Mouse (Mus musculus) intestine, embryonic 15.5 days (tissue): ENCODE measurements around the gene Inpp5e. TPM values are rescaled to one million over a fixed set of nuclear protein-coding genes. Genes with fewer than 3 reads are reported as not detected.

Experiments
- ATAC-seq: fragments of 200-750 bp; cut with Nextera tagmentation; 2 replicates; pipeline ENCODE4 v1.8.0; 2017; ENCODE audit warnings: moderate TSS enrichment, moderate library complexity
- H3K27ac ChIP-seq: fragments of 300-500 bp; sonication (generic); 2 replicates; pipeline ENCODE4 v1.5.1; 2015; ENCODE audit warnings: mild to moderate bottlenecking, inconsistent platforms
- H3K27me3 ChIP-seq: fragments of 300-500 bp; sonication (generic); replicated peaks from 2 replicates; pipeline ENCODE4 v1.6.1; 2015; ENCODE audit warnings: inconsistent platforms
- H3K36me3 ChIP-seq: fragments of 300-500 bp; sonication (generic); 2 replicates; pipeline ENCODE4 v1.6.1; 2015; ENCODE audit warnings: inconsistent platforms
- H3K4me1 ChIP-seq: fragments of 300-500 bp; sonication (generic); replicated peaks from 2 replicates; pipeline ENCODE4 v1.6.1; 2015; ENCODE audit warnings: inconsistent platforms
- H3K4me2 ChIP-seq: fragments of 300-500 bp; sonication (generic); replicated peaks from 2 replicates; pipeline ENCODE4 v1.6.1; 2015; ENCODE audit warnings: mild to moderate bottlenecking, inconsistent platforms
- H3K4me3 ChIP-seq: fragments of 300-500 bp; sonication (generic); replicated peaks from 2 replicates; pipeline ENCODE4 v1.5.1; 2015; ENCODE audit warnings: inconsistent platforms
- H3K9ac ChIP-seq: fragments of 300-500 bp; sonication (generic); 2 replicates; pipeline ENCODE4 v1.6.1; 2015; ENCODE audit warnings: inconsistent platforms
- H3K9me3 ChIP-seq: fragments of 300-500 bp; sonication (generic); 2 replicates; pipeline ENCODE4 v1.6.1; 2016; ENCODE audit warnings: inconsistent platforms
- WGBS: fragments of 180-500 bp; shearing (Covaris S2); methylation state at CpG from one replicate; pipeline ENCODE4 v1.1.7; 2015; 5-methylcytosine and 5-hydroxymethylcytosine counted together
- polyA plus RNA-seq: library from polyadenylated mRNA; unstranded; fragments of >200 nt; fragmentation: Nextera tagmentation; extraction: Ambion mirVana; gene quantifications from 2 replicates; pipeline ENCODE4 v1.2.1, GENCODE M21; 2015

Gene Inpp5e
- polyA plus RNA-seq, 1 experiment from 2014 or later: 17.1 TPM

- Histone ChIP-seq H3K4me1 (peaks cover 7% of the 10 kb centered on the region), H3K27me3 (no peaks in the 10 kb centered on the region), H3K4me2 (no peak overlapping the region), H3K27ac (no peak overlapping the region), H3K9ac (no peak overlapping the region), H3K9me3 (no peaks in the 10 kb centered on the region), H3K4me3 (no peak overlapping the region), H3K36me3 (no peaks in the 10 kb centered on the region)
- ATAC-seq: no peak
- WGBS: 75% methylated on average over 7 of the region's 7 CpGs
Observed at GRCm38 (mm10) chr2:26356678-26357077, 52.3 kb downstream of the Inpp5e start.

GRCm38 (mm10) chr2:26356231-26356630 lies 52.8 kb downstream of the Inpp5e start:
- 87% methylated on average over 4 of the region's 4 CpGs for WGBS
- H3K9ac ChIP-seq: no peak overlapping the region
- H3K4me2 ChIP-seq: no peak overlapping the region
- no peaks in the 10 kb centered on the region for H3K9me3 ChIP-seq
- H3K27ac ChIP-seq: no peak overlapping the region
- no peak overlapping the region for H3K4me3 ChIP-seq
- H3K36me3 ChIP-seq: no peaks in the 10 kb centered on the region
- H3K4me1 ChIP-seq: peaks cover 7% of the 10 kb centered on the region
- ATAC-seq: no peak
- no peaks in the 10 kb centered on the region for H3K27me3 ChIP-seq

GRCm38 (mm10) chr2:26354401-26354800 lies 54.6 kb downstream of the Inpp5e start:
- 91% methylated on average over 4 of the region's 4 CpGs for WGBS

GRCm38 (mm10) chr2:26353066-26353980 lies 55.7 kb downstream of the Inpp5e start:
- peak overlapping the region; percentile 85; the same call in 1 of the 2 replicates for H3K9ac ChIP-seq
- 0 out of 2 replicates have a peak overlapping the region, but pooled peaks have one; percentile 72 for H3K4me3 ChIP-seq
- no peaks in the 10 kb centered on the region for H3K9me3 ChIP-seq
- ATAC-seq: no peak
- no peak overlapping the region for H3K27ac ChIP-seq
- peaks cover 19% of the 10 kb centered on the region for H3K4me1 ChIP-seq
- no peaks in the 10 kb centered on the region for H3K27me3 ChIP-seq
- WGBS: 90% methylated on average over 11 of the region's 11 CpGs
- H3K4me2 ChIP-seq: peak overlapping the region; percentile 98
- no peaks in the 10 kb centered on the region for H3K36me3 ChIP-seq

More at GRCm38 (mm10) chr2:26354401-26354800, 54.6 kb downstream of the Inpp5e start:
- no peaks in the 10 kb centered on the region for H3K9me3 ChIP-seq
- no peak overlapping the region for H3K4me3 ChIP-seq
- ATAC-seq: no peak
- peaks cover 14% of the 10 kb centered on the region for H3K4me1 ChIP-seq
- no peaks in the 10 kb centered on the region for H3K27me3 ChIP-seq
- H3K4me2 ChIP-seq: no peak overlapping the region
- H3K36me3 ChIP-seq: no peaks in the 10 kb centered on the region
- no peak overlapping the region for H3K27ac ChIP-seq
- no peak overlapping the region for H3K9ac ChIP-seq

- Histone ChIP-seq H3K27me3 (no peaks in the 10 kb centered on the region), H3K9ac (peak overlapping the region; percentile 85), H3K4me1 (peaks cover 21% of the 10 kb centered on the region), H3K4me2 (peak overlapping the region; percentile 98), H3K36me3 (no peaks in the 10 kb centered on the region), H3K27ac (no peak overlapping the region; the same call in 1 of the 2 replicates), H3K9me3 (no peaks in the 10 kb centered on the region), H3K4me3 (peak overlapping the region; percentile 72)
- WGBS: 2% methylated on average over 36 of the region's 36 CpGs
- ATAC-seq: peak; percentile 65
Observed at GRCm38 (mm10) chr2:26352291-26352910, 56.6 kb downstream of the Inpp5e start.

GRCm38 (mm10) chr2:26351358-26352290 lies 57.4 kb downstream of the Inpp5e start, which contains the start of gene Dnlz:
Dnlz (minus strand) TSS chr2:26352110.
- Histone ChIP-seq H3K9ac (peak within 1 kb of the TSS; percentile 89), H3K4me3 (peak within 1 kb of the TSS; percentile 72), H3K36me3 (peaks cover 4% of the 10 kb centered on the region; the same call in 1 of the 2 replicates), H3K27me3 (no peaks in the 10 kb centered on the region), H3K4me2 (peak within 1 kb of the TSS; percentile 98), H3K27ac (peak within 1 kb of the TSS; percentile 89), H3K9me3 (no peaks in the 10 kb centered on the region), H3K4me1 (peaks cover 21% of the 10 kb centered on the region)
- 3% methylated on average over 62 of the region's 62 CpGs for WGBS
- peak; percentile 90 for ATAC-seq

GRCm38 (mm10) chr2:26348241-26348640 lies 60.8 kb downstream of the Inpp5e start:
- H3K36me3 ChIP-seq: peaks cover 11% of the 10 kb centered on the region
- no peak for ATAC-seq
- no peaks in the 10 kb centered on the region for H3K27me3 ChIP-seq
- H3K27ac ChIP-seq: peak overlapping the region; percentile 37
- WGBS: 42% methylated on average over 6 of the region's 6 CpGs
- H3K9me3 ChIP-seq: no peaks in the 10 kb centered on the region
- H3K4me1 ChIP-seq: peaks cover 22% of the 10 kb centered on the region
- H3K9ac ChIP-seq: no peak overlapping the region
- no peak overlapping the region for H3K4me2 ChIP-seq
- no peak overlapping the region for H3K4me3 ChIP-seq

Other genes starting within 250 kb of the Inpp5e start
- not detected in 2 replicates for gene Lhx3, start 200.9 kb downstream of the Inpp5e start, polyA plus RNA-seq
- 23.2 and 26.9 TPM in 2 replicates for gene Qsox2, start 171.7 kb downstream of the Inpp5e start, polyA plus RNA-seq
- gene Ccdc187, start 114.6 kb downstream of the Inpp5e start, polyA plus RNA-seq: 0.36 and 0.37 TPM in 2 replicates
- gene Gpsm1, start 93.7 kb downstream of the Inpp5e start, polyA plus RNA-seq: 26.7 and 26.8 TPM in 2 replicates
- 23.6 and 24.7 TPM in 2 replicates for gene Dnlz, start 57.1 kb downstream of the Inpp5e start, polyA plus RNA-seq
- gene Card9, start 48.3 kb downstream of the Inpp5e start, polyA plus RNA-seq: 0.79 and 0.91 TPM in 2 replicates
- 19.7 and 25.2 TPM in 2 replicates for gene Snapc4, start 28.6 kb downstream of the Inpp5e start, polyA plus RNA-seq
- gene Entr1, start 19.9 kb downstream of the Inpp5e start, polyA plus RNA-seq: 88.2 and 90.6 TPM in 2 replicates
- gene Pmpca, start 19.9 kb downstream of the Inpp5e start, polyA plus RNA-seq: 101 and 105 TPM in 2 replicates
- gene Sec16a, start 36.0 kb upstream of the Inpp5e start, polyA plus RNA-seq: 20.2 and 24.7 TPM in 2 replicates
- gene Notch1, start 107.5 kb upstream of the Inpp5e start, polyA plus RNA-seq: 11.3 and 12.2 TPM in 2 replicates
- 113 and 124 TPM in 2 replicates for gene Egfl7, start 170.8 kb upstream of the Inpp5e start, polyA plus RNA-seq
- gene Gm20532, start 177.4 kb upstream of the Inpp5e start, polyA plus RNA-seq: not detected in 2 replicates
- 79.9 and 90.3 TPM in 2 replicates for gene Agpat2, start 195.2 kb upstream of the Inpp5e start, polyA plus RNA-seq
- gene Fam69b, start 219.3 kb upstream of the Inpp5e start, polyA plus RNA-seq: 31.1 and 32.6 TPM in 2 replicates